Mouse (Mus musculus) adrenal gland, adult 10 weeks (tissue): ENCODE data around the gene Nfkb1. TPM values are rescaled to one million over a fixed set of nuclear protein-coding genes. Genes with fewer than 3 reads are reported as not detected.

ENCODE experiments used
- polyA plus RNA-seq: library from polyadenylated mRNA; stranded (reverse); fragments of 350-450 nt; fragmentation: Illumina TruSeq; extraction: RNeasy Lipid Tissue Mini Kit (QIAGEN cat#74804); gene quantifications from one replicate; pipeline ENCODE4 v1.2.3, GENCODE M21; 2014; ENCODE audit warnings: low read depth, low replicate concordance

Nfkb1 gene
- 20.8 TPM for polyA plus RNA-seq

DNA sequence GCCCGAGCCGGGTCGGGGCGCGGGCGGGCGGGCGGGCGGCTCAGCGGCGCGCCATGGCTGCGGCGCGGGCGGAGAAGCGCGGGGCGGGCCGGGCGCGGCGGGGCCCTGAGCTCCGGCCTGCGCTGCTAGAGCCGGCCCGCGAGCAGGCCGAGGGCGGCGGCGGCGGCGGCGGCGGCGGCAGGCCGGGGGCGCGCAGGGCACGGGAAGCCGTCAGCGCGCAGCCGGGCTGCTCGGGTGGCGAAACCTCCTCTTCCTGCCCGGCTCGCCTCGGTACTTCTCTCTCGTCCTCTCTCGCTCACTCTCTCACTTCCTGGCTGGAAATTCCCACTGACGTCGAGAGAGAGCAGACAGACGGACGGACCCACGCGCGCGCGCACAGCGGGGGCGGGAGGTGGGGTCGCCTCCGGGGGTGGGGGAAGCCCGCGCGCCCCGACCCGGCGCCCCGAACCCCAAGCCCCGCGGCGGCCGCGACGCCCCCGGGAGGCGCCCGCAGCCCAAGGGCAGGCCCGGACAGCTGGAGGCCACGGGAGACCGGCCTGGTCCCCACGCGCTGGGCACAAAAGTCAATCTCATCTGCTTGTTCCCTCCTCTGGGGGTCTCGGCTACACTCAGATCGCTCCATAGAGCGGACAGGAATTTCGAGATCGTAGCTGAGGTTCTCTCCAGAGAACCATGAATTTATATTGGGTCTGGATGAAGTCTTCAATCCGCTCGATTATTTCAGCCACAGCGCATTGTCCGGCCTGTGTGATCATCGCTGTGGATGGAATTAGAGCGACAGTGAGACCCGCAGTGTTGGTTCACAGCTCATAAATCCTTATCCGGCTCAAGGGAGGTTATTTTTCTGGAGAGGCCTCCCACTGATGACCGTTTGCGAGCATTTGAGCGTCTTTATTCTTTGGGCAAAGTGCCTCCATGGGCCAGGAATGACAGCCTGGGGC, at the start of gene Nfkb1:
Gene Nfkb1, minus strand, starts transcription at position 357 of the 941 bp plus-strand sequence.

Other genes starting within 250 kb of the Nfkb1 start
- 11.4 TPM for gene Manba, start 205.9 kb downstream of the Nfkb1 start, polyA plus RNA-seq
- 9.6 TPM for gene Slc39a8, start 133.7 kb upstream of the Nfkb1 start, polyA plus RNA-seq